Mouse (Mus musculus): ENCODE data around the gene Cldn5.

Gene Cldn5

GRCm38 (mm10) chr16:18776556-18777100, at the start of gene Cldn5:
Gene Cldn5 (plus strand): TSS chr16:18776847.
- in situ Hi-C loops (cut with MboI, MseI) = no loop called here

- in situ Hi-C loops (cut with MboI, MseI) = no loop called here
Observed at GRCm38 (mm10) chr16:18727536-18728499, 48.8 kb upstream of the Cldn5 start.

DNA sequence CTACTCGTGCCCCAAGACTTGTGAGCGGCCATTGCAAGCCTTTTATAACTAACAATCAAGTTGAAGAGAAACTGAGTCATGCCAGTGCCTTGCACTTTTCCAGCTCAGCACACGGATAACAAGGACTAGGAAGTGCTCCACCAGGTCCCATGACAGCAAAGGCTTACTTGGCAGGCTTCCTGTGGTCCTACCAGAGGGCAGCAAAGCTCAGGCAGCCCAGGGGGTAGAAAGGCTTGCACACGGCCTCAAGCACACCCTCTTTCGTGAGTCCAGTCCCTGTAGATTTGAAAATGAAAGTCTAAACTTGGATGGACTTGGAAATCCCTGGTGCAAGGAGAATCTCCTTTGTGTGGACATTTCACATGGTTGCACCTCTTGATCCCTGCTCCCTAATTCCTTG, 47.5 kb upstream of the Cldn5 start:
- in situ Hi-C loops (cut with MboI, MseI) = no loop called here

GRCm38 (mm10) chr16:18730640-18731039, 46.0 kb upstream of the Cldn5 start:
- in situ Hi-C loops (cut with MboI, MseI) = no loop called here

- in situ Hi-C loops (cut with MboI, MseI) = no loop called here
Observed at GRCm38 (mm10) chr16:18733100-18733956, 43.3 kb upstream of the Cldn5 start.

GRCm38 (mm10) chr16:18738303-18738702, 38.3 kb upstream of the Cldn5 start:
- in situ Hi-C loops (cut with MboI, MseI) = no loop called here

DNA sequence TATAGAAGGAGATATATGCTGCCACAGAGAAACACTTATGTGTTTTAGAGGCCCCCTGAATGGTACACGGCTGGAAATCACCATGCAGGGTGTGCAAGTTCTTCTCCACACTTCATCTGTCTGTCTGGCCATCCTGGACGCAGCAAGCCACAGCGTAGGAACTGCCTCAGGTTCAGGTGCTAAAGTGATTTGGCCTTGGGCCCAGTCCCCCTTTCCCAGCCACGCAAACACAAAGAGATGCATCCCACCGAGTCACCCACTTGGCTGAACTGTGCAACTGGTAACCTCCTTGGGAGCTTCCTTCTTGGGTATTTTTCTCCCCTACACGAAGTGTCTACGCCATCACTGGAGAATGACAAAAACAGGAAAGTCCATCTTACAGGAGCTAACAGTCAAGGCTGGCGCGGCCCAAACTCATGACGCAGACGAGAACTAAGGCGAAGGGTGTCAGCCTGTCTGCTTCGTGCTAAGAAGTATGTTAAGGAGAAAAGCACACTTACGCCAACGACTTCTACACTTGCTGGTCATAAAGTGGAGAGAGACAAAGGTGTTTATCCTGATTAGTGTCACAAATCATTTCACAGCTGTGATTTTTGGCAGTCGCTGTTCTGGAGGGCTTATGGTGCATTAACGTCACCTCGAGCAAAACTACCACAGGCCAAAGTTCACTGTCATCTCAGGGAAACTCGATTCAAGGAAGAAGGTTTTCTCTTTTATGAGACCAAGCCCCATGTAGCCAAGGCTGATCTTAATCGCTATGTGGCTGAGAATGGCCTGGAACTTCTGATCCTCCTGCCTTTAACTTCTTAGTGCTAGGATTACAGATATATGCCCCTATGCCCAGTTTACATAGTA, 30.2 kb upstream of the Cldn5 start:
- in situ Hi-C loops (cut with MboI, MseI) = no loop called here

GRCm38 (mm10) chr16:18751101-18751500, 25.5 kb upstream of the Cldn5 start:
- in situ Hi-C loops (cut with MboI, MseI) = no loop called here

DNA sequence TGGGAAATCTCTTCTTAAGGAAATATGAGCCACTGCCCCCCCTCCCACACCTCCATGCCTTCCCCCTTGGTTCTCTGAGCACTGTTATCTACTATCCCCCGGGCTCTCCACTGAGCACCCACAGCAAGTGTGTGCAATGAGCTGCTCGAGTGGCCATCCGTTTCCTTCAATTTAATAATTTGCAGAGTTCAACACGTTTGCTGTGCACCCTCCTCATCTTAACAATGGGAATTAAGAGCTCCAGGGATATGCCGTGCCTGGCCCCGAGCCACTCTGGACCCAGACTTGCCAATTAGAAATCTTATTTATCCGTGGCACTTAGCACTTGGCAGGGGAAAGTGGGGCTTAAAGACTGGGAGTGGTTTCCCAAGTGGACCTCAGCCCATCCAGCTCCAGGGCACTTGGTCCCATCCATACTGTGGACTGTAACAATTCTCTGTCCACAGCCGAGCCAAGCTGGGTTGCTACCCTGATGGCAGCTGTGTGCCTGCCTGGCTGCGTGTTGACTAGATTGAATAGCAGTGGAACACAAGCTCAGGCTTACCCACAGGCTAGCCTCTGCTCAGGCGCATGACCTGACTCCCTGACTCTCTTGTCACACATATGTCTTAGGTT, 24.7 kb upstream of the Cldn5 start:
- in situ Hi-C loops (cut with MboI, MseI) = no loop called here

DNA sequence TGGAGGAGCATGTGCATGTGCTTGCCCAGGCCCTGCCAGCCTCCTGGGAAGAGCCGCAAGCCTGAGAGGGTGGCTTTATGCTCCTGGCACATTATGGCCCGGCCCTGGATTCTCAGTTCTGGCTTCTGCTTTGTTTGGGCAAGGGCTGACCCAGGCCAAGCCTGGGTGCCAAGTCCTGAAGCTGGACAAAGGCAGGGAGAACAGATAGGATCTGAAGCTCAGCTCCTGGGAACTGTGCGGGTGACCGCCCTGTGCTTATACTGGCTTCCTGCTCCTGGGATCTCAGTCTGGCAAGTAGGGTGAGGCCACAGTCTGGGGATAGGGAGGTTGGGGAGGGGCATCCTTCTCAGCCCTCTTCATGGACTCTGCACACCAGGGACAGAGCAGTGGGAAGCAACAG, 14.9 kb upstream of the Cldn5 start:
- in situ Hi-C loops (cut with MboI, MseI) = loop anchor here (5.0 kb wide), 1 partner anchor 326 kb away; no protein-coding TSS in a partner anchor

DNA sequence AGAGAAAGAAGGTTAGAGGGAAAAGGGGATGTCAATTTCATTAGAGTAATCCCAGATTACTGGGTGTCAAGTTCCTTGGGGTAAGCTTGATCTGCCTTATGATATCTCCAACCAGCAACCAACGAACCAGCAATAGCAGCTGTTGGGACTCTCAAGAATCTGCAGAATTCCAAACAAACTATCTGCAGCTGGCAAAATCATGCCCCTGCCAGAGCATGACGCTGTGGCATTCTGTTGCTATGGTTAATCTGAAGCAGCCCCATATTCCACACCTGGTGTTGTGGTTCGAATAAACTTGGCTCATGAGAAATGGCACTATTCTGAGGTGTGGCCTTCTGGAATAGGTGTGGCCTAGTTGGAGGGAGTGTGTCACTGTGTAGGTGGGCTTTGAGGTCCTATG, 13.7 kb upstream of the Cldn5 start:
- in situ Hi-C loops (cut with MboI, MseI) = loop anchor here (5.0 kb wide), 1 partner anchor 324 kb away; no protein-coding TSS in a partner anchor

DNA sequence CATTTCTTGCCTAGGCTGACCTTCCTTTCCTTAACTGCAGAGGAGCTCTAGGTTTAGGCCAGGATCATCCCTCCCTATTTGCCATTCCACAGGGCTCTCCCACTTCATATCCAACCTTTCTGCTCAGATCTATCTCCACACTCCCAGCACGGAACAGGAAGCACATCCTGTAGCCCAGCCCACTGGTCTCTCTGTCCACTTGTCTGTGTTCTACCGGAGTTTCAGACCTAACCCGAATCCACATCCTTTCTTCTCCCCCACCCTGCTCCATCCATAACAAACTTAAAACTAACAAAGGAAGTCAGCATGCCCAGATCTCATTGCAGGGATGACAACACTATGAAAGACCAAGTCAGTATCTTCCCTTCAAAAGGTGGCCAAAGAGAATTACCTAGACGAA, 10.3 kb upstream of the Cldn5 start:
- in situ Hi-C loops (cut with MboI, MseI) = no loop called here

DNA sequence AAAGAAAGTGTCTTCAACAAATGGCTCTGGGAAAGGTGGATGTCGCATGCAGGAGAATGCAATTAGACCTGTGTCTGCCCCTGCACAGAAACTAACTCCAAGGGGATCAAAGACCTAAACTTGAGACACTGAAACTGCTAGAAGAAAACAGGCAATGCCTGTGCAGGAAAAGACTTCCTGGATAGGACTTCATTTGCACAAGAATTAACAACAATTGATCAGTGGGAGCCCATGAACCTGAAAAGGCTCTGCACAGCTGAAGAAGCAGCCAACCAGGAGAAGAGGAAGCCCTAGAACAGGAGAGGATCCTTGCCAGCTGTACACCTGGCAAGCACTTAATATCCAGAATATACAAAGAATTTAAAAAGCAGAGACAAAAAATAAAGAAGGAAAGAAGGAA, 7.1 kb upstream of the Cldn5 start:
- in situ Hi-C loops (cut with MboI, MseI) = no loop called here

- in situ Hi-C loops (cut with MboI, MseI) = no loop called here
Observed at GRCm38 (mm10) chr16:18773936-18774335, 2.7 kb upstream of the Cldn5 start.

DNA sequence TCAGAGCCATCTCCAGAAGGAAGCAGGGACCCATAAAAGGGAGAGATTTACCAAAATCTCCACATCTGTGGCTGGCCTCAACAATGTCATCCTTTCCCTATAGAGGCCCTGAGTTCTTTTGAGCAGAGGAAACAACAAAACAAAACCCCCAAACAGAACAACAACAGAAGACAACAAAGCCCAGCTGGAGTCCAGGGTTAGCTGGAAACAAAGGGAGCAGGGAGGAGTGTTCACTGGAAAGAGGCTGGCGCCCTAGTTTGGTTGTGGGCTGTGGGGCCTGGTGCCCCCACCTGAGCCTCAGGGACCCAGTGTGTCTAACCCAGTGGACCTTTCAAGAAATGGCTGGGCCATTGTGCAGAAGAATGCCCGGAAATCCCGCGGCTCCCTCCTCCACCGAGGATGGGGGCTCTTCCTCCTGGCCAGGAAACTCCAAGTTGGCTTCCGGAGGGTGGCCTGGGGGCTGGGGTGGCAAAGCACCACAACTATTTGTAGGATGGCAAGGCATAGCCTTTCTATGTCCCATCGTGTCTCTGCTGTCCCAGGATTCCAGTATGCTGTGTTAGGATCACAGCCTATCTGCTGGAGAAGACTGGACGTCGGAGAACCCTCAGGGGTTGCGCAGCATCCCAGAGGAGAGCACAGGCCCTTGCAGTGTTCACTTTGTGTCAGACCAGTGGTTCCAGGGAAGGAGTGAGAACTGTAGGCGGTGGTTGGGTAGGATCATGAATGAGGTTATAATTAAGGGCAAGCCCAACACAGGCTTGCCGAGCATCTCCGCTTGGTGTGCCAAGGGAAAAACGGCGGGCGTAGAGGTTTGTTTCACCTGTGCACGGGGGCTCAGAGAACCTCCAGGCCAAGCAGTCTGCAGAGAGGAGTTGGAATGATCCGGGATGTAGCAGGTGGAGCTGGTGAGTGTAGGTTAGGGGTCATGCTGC, 759 bp upstream of the Cldn5 start:
- in situ Hi-C loops (cut with MboI, MseI) = no loop called here

GRCm38 (mm10) chr16:18777101-18778080, 744 bp downstream of the Cldn5 start:
- in situ Hi-C loops (cut with MboI, MseI) = no loop called here

DNA sequence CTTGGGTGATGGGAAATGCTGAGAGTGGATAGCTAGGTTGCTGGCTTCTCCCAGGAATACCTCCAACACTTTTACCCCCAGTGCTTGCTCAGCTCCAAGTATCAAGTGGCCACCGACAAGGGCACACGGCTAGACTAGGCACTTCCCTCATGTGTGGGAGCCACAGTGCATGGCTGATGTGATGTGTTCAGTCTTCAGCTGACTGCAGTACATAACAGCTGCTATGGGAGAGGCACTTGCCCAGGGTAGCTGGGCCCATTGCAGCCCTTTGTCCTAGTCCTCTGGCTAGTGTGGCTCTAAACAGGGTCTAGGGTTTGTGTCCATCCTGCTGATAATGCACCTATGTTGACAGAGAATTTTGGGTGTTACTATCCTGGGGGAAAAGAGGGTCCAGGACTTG, 1.8 kb downstream of the Cldn5 start:
- in situ Hi-C loops (cut with MboI, MseI) = no loop called here

- in situ Hi-C loops (cut with MboI, MseI) = no loop called here
Observed at GRCm38 (mm10) chr16:18781810-18782209, 5.2 kb downstream of the Cldn5 start.

Measured in regulatory T cell (primary cell).